Mouse (Mus musculus): ENCODE measurements around the gene Cttn. TPM values are rescaled to one million over a fixed set of nuclear protein-coding genes. Genes with fewer than 3 reads are reported as not detected.

Gene Cttn
- polyA plus RNA-seq, 1 experiment from 2014 or later: 194 TPM

Other genes starting within 250 kb of the Cttn start
- gene Ppfia1, start 82.7 kb upstream of the Cttn start, polyA plus RNA-seq (2015; fragmentation: Nextera tagmentation; extraction: Ambion mirVana): 28.1 and 32.1 TPM in 2 replicates
- 5.3 and 6.0 TPM in 2 replicates for gene Fadd, start 111.5 kb upstream of the Cttn start, polyA plus RNA-seq (2015; fragmentation: Nextera tagmentation; extraction: Ambion mirVana)